Mouse (Mus musculus): ENCODE measurements around the gene Epha1. TPM values are rescaled to one million over a fixed set of nuclear protein-coding genes. Genes with fewer than 3 reads are reported as not detected.

Epha1 gene
- polyA plus RNA-seq, 1 experiment from 2014 or later = 0.37 TPM

GRCm38 (mm10) chr6:42381916-42382381, 8.9 kb upstream of the Epha1 start:
- 76% methylated on average over 9 of the region's 9 CpGs for whole genome bisulfite sequencing
- H3K36me3 ChIP-seq (replicated peaks) = no peaks in the 10 kb centered on the region
- H3K4me2 ChIP-seq = no peak overlapping the region
- H3K9me3 ChIP-seq = no peaks in the 10 kb centered on the region
- no peaks in the 10 kb centered on the region for H3K4me1 ChIP-seq
- no peak for ATAC-seq (replicated peaks)
- H3K4me3 ChIP-seq = no peak overlapping the region
- no peak overlapping the region for H3K27ac ChIP-seq
- no peaks in the 10 kb centered on the region; the same call in none of the 2 replicates for H3K27me3 ChIP-seq (replicated peaks)
- no peak overlapping the region for H3K9ac ChIP-seq

- Histone ChIP-seq H3K4me1 (no peaks in the 10 kb centered on the region), H3K9ac (no peak overlapping the region), H3K9me3 (no peaks in the 10 kb centered on the region), H3K36me3 (replicated peaks) (no peaks in the 10 kb centered on the region), H3K4me2 (no peak overlapping the region), H3K27ac (no peak overlapping the region), H3K4me3 (no peak overlapping the region), H3K27me3 (replicated peaks) (no peaks in the 10 kb centered on the region; the same call in none of the 2 replicates)
- WGBS = 35% methylated on average over 2 of the region's 2 CpGs
- no peak for ATAC-seq (replicated peaks)
Measured at GRCm38 (mm10) chr6:42381221-42381620, 8.2 kb upstream of the Epha1 start.

GRCm38 (mm10) chr6:42380416-42381144, 7.5 kb upstream of the Epha1 start:
- Histone ChIP-seq H3K36me3 (replicated peaks) (no peaks in the 10 kb centered on the region), H3K9ac (no peak overlapping the region), H3K9me3 (no peaks in the 10 kb centered on the region), H3K4me3 (no peak overlapping the region), H3K27ac (no peak overlapping the region), H3K4me1 (no peaks in the 10 kb centered on the region), H3K27me3 (replicated peaks) (no peaks in the 10 kb centered on the region; the same call in none of the 2 replicates), H3K4me2 (peak overlapping the region; percentile 14; the same call in 1 of the 2 replicates)
- ATAC-seq (replicated peaks) = peak; percentile 74
- WGBS = 2% methylated on average over 8 of the region's 8 CpGs

GRCm38 (mm10) chr6:42379551-42379950, 6.5 kb upstream of the Epha1 start:
- WGBS = 35% methylated on average over 3 of the region's 3 CpGs
- H3K9me3 ChIP-seq = no peaks in the 10 kb centered on the region
- no peak for ATAC-seq (replicated peaks)
- H3K4me2 ChIP-seq = no peak overlapping the region
- H3K4me1 ChIP-seq = no peaks in the 10 kb centered on the region
- H3K36me3 ChIP-seq (replicated peaks) = no peaks in the 10 kb centered on the region
- no peak overlapping the region for H3K9ac ChIP-seq
- H3K27me3 ChIP-seq (replicated peaks) = peaks cover 3% of the 10 kb centered on the region
- H3K27ac ChIP-seq = no peak overlapping the region
- H3K4me3 ChIP-seq = no peak overlapping the region

GRCm38 (mm10) chr6:42377280-42377679, 4.2 kb upstream of the Epha1 start:
- 61% methylated on average over 5 of the region's 5 CpGs for WGBS
- no peak overlapping the region for H3K27ac ChIP-seq
- H3K36me3 ChIP-seq (replicated peaks) = no peaks in the 10 kb centered on the region
- H3K27me3 ChIP-seq (replicated peaks) = peaks cover 4% of the 10 kb centered on the region
- no peak overlapping the region for H3K4me2 ChIP-seq
- H3K4me3 ChIP-seq = no peak overlapping the region
- peaks cover 14% of the 10 kb centered on the region for H3K4me1 ChIP-seq
- H3K9me3 ChIP-seq = no peaks in the 10 kb centered on the region
- no peak overlapping the region for H3K9ac ChIP-seq
- no peak for ATAC-seq (replicated peaks)

GRCm38 (mm10) chr6:42376504-42377019, 3.5 kb upstream of the Epha1 start:
- no peak overlapping the region for H3K27ac ChIP-seq
- H3K4me3 ChIP-seq = no peak overlapping the region
- no peaks in the 10 kb centered on the region for H3K36me3 ChIP-seq (replicated peaks)
- H3K9me3 ChIP-seq = no peaks in the 10 kb centered on the region
- peaks cover 7% of the 10 kb centered on the region for H3K27me3 ChIP-seq (replicated peaks)
- H3K4me2 ChIP-seq = no peak overlapping the region
- no peak for ATAC-seq (replicated peaks)
- WGBS = 67% methylated on average over 6 of the region's 6 CpGs
- H3K9ac ChIP-seq = no peak overlapping the region
- peaks cover 14% of the 10 kb centered on the region for H3K4me1 ChIP-seq

GRCm38 (mm10) chr6:42376016-42376415, 2.9 kb upstream of the Epha1 start:
- H3K27ac ChIP-seq = no peak overlapping the region
- H3K27me3 ChIP-seq (replicated peaks) = peaks cover 7% of the 10 kb centered on the region
- no peak overlapping the region for H3K4me3 ChIP-seq
- no peaks in the 10 kb centered on the region for H3K36me3 ChIP-seq (replicated peaks)
- no peak overlapping the region for H3K9ac ChIP-seq
- peaks cover 14% of the 10 kb centered on the region for H3K4me1 ChIP-seq
- 34% methylated on average over 4 of the region's 4 CpGs for WGBS
- no peak overlapping the region for H3K4me2 ChIP-seq
- no peaks in the 10 kb centered on the region for H3K9me3 ChIP-seq
- no peak for ATAC-seq (replicated peaks)

- Histone ChIP-seq H3K27me3 (replicated peaks) (peaks cover 7% of the 10 kb centered on the region), H3K4me3 (no peak overlapping the region), H3K4me1 (peaks cover 14% of the 10 kb centered on the region), H3K9ac (no peak overlapping the region), H3K27ac (no peak overlapping the region), H3K9me3 (no peaks in the 10 kb centered on the region), H3K36me3 (replicated peaks) (no peaks in the 10 kb centered on the region), H3K4me2 (no peak overlapping the region)
- WGBS = 83% methylated on average over 2 of the region's 2 CpGs
- ATAC-seq (replicated peaks) = no peak
Measured at GRCm38 (mm10) chr6:42375131-42375530, 2.1 kb upstream of the Epha1 start.

GRCm38 (mm10) chr6:42374701-42375100, 1.6 kb upstream of the Epha1 start:
- peaks cover 7% of the 10 kb centered on the region for H3K27me3 ChIP-seq (replicated peaks)
- H3K4me1 ChIP-seq = peaks cover 14% of the 10 kb centered on the region
- ATAC-seq (replicated peaks) = no peak
- H3K36me3 ChIP-seq (replicated peaks) = no peaks in the 10 kb centered on the region
- no peak overlapping the region for H3K9ac ChIP-seq
- 80% methylated on average over 4 of the region's 4 CpGs for WGBS
- H3K4me3 ChIP-seq = no peak overlapping the region
- H3K4me2 ChIP-seq = no peak overlapping the region
- no peak overlapping the region for H3K27ac ChIP-seq
- no peaks in the 10 kb centered on the region for H3K9me3 ChIP-seq

- 40% methylated on average over 7 of the region's 7 CpGs for WGBS
- ATAC-seq (replicated peaks) = peak; percentile 32
- 0 out of 2 replicates have a peak overlapping the region, but pooled peaks have one; percentile 48 for H3K9ac ChIP-seq
Measured at GRCm38 (mm10) chr6:42373669-42374430, 782 bp upstream of the Epha1 start.

GRCm38 (mm10) chr6:42372421-42372815, 650 bp downstream of the Epha1 start:
- Histone ChIP-seq H3K36me3 (replicated peaks) (no peaks in the 10 kb centered on the region), H3K9ac (no peak overlapping the region), H3K4me2 (peak overlapping the region; percentile 99), H3K27me3 (replicated peaks) (0 out of 2 replicates have a peak, but pooled peaks cover 7% of the 10 kb centered on the region), H3K27ac (no peak overlapping the region), H3K9me3 (no peaks in the 10 kb centered on the region), H3K4me1 (peaks cover 14% of the 10 kb centered on the region), H3K4me3 (peak overlapping the region; percentile 51; the same call in 1 of the 2 replicates)
- ATAC-seq (replicated peaks) = peak; percentile 46
- WGBS = 22% methylated on average over 9 of the region's 9 CpGs

More at GRCm38 (mm10) chr6:42373669-42374430, 782 bp upstream of the Epha1 start:
- no peaks in the 10 kb centered on the region for H3K9me3 ChIP-seq
- H3K27ac ChIP-seq = no peak overlapping the region
- H3K4me2 ChIP-seq = peak overlapping the region; percentile 99
- H3K36me3 ChIP-seq (replicated peaks) = no peaks in the 10 kb centered on the region
- peaks cover 7% of the 10 kb centered on the region; the same call in 1 of the 2 replicates for H3K27me3 ChIP-seq (replicated peaks)
- H3K4me1 ChIP-seq = peaks cover 14% of the 10 kb centered on the region
- H3K4me3 ChIP-seq = peak overlapping the region; percentile 51

GRCm38 (mm10) chr6:42372001-42372400, 1.1 kb downstream of the Epha1 start:
- no peaks in the 10 kb centered on the region for H3K9me3 ChIP-seq
- 0 out of 2 replicates have a peak, but pooled peaks cover 7% of the 10 kb centered on the region for H3K27me3 ChIP-seq (replicated peaks)
- H3K27ac ChIP-seq = no peak overlapping the region
- H3K36me3 ChIP-seq (replicated peaks) = no peaks in the 10 kb centered on the region
- 6% methylated on average over 3 of the region's 3 CpGs for WGBS
- no peak overlapping the region for H3K4me3 ChIP-seq
- H3K4me1 ChIP-seq = peaks cover 14% of the 10 kb centered on the region
- peak; percentile 8; the same call in 1 of the 2 replicates for ATAC-seq (replicated peaks)
- no peak overlapping the region for H3K9ac ChIP-seq
- no peak overlapping the region for H3K4me2 ChIP-seq
